Mouse (Mus musculus) liver, embryonic 14.5 days (tissue): ENCODE results near the gene Zbtb1. TPM values are rescaled to one million over a fixed set of nuclear protein-coding genes. Genes with fewer than 3 reads are reported as not detected.

ENCODE experiments used
- ATAC-seq: fragments of 200-750 bp; cut with Nextera tagmentation; 2 replicates; pipeline ENCODE4 v1.8.0; 2017; ENCODE audit warnings: moderate number of reproducible peaks, mild to moderate bottlenecking, moderate library complexity; ENCODE audit not compliant: insufficient read depth
- DNase-seq, 3 experiments: peaks; one replicate each; pipeline ENCODE4 v3.0.0-alpha.2; 2012 to 2013; ENCODE audit warnings: low read depth in 3 of 3, low spot score in 3 of 3
- H3K27ac ChIP-seq: fragments of 300-500 bp; sonication (generic); 2 replicates; pipeline ENCODE4 v1.5.1; 2014; ENCODE audit warnings: moderate library complexity, mild to moderate bottlenecking, control low read depth, inconsistent platforms
- H3K27me3 ChIP-seq: fragments of 300-500 bp; sonication (generic); 2 replicates; pipeline ENCODE4 v1.6.1; 2014; ENCODE audit warnings: mild to moderate bottlenecking, low read length, moderate library complexity; ENCODE audit not compliant: control insufficient read depth, insufficient read depth
- H3K36me3 ChIP-seq: fragments of 300-500 bp; sonication (generic); replicated peaks from 2 replicates; pipeline ENCODE4 v1.6.1; 2014; ENCODE audit warnings: low read depth; ENCODE audit not compliant: control insufficient read depth, insufficient read depth
- H3K4me1 ChIP-seq, 2 experiments: fragments of 200-500 bp in 1 of 2; fragments of 300-500 bp in 1 of 2; sonication (generic) in 1 of 2; replicated peaks; 2 replicates each; pipeline ENCODE4 v1.6.1; 2012 to 2014; ENCODE audit warnings: antibody characterized with exemption in 1 of 2, inconsistent platforms in 1 of 2, low read length in 1 of 2; ENCODE audit not compliant: control insufficient read depth in 2 of 2, insufficient read depth in 2 of 2
- H3K4me2 ChIP-seq: fragments of 300-500 bp; sonication (generic); 2 replicates; pipeline ENCODE4 v1.6.1; 2014; ENCODE audit warnings: low read depth, mild to moderate bottlenecking, control low read depth, moderate library complexity
- H3K4me3 ChIP-seq, 2 experiments: fragments of 200-500 bp in 1 of 2; fragments of 300-500 bp in 1 of 2; sonication (generic) in 1 of 2; 2 replicates each; pipeline ENCODE4 v1.5.1; 2012 to 2014; ENCODE audit warnings: low read depth in 2 of 2, low read length in 2 of 2, mild to moderate bottlenecking in 2 of 2, control low read depth in 1 of 2, inconsistent platforms in 1 of 2, moderate library complexity in 1 of 2; ENCODE audit not compliant: insufficient read depth in 1 of 2
- H3K9ac ChIP-seq: fragments of 300-500 bp; sonication (generic); replicated peaks from 2 replicates; pipeline ENCODE4 v1.6.1; 2014; ENCODE audit warnings: mild to moderate bottlenecking, control low read depth, moderate library complexity
- H3K9me3 ChIP-seq: fragments of 300-500 bp; sonication (generic); 2 replicates; pipeline ENCODE4 v1.6.1; 2016; ENCODE audit warnings: low read length, mixed read lengths; ENCODE audit not compliant: control insufficient read depth
- CTCF ChIP-seq: IDR thresholded peaks from 2 replicates; pipeline ENCODE4 v1.5.1; 2016; ENCODE audit warnings: antibody characterized with exemption, low read depth, control low read depth
- EP300 ChIP-seq: IDR thresholded peaks from 2 replicates; pipeline ENCODE4 v1.6.1; 2016; ENCODE audit warnings: antibody characterized with exemption, low read depth
- WGBS: fragments of 180-500 bp; shearing (Covaris S2); extraction: QIAGEN DNeasy Blood & Tissue Kit; methylation state at CpG from one replicate; pipeline ENCODE4 v1.1.7; 2014; ENCODE audit not compliant: insufficient replicate concordance; 5-methylcytosine and 5-hydroxymethylcytosine counted together
- polyA plus RNA-seq, 2 experiments: library from polyadenylated mRNA; depleted of rRNA in 1 of 2; stranded (reverse) in 1 of 2; unstranded in 1 of 2; fragments of >200 nt; fragmentation: Nextera tagmentation in 1 of 2; extraction: Ambion mirVana in 1 of 2; gene quantifications; 2 replicates each; pipeline versions ENCODE4 v1.2.1 to v1.2.3; 2012 to 2014

The Zbtb1 gene
- polyA plus RNA-seq (2012; rRNA removed) (1.5 and 2.6 TPM in 2 replicates), polyA plus RNA-seq (2014; fragmentation: Nextera tagmentation; extraction: Ambion mirVana) (3.5 and 4.4 TPM in 2 replicates)

GRCm38 (mm10) chr12:76369978-76370830 lies at the start of gene Zbtb1:
Zbtb1 (plus strand) TSS chr12:76370266.
- under 1% methylated on average over 74 of the region's 99 CpGs for WGBS
- ATAC-seq (peak; percentile 53), DNase-seq (peak in 2 of 3 experiments; percentile 52 to 60)
- Histone ChIP-seq H3K4me3 (peak within 1 kb of the TSS; percentile 90 to 98), H3K9me3 (no peaks in the 10 kb centered on the region), H3K4me2 (peak within 1 kb of the TSS; percentile 99), H3K27ac (peak within 1 kb of the TSS; percentile 77), H3K36me3 (no peaks in the 10 kb centered on the region), H3K4me1 (peaks cover 49 to 52% of the 10 kb centered on the region in 2 experiments), H3K27me3 (no peaks in the 10 kb centered on the region), H3K9ac (peak within 1 kb of the TSS; percentile 99)
- no peak for TF ChIP-seq EP300

- TF ChIP-seq EP300 (no peak), CTCF (no peak)
- H3K36me3 ChIP-seq: peaks cover 7% of the 10 kb centered on the region
- H3K4me3 ChIP-seq: peak within 1 kb of the TSS; percentile 33 to 34
- H3K9ac ChIP-seq: no peak within 1 kb of the TSS; the same call in 1 of the 2 replicates
- no peak within 1 kb of the TSS for H3K27ac ChIP-seq
- H3K9me3 ChIP-seq: no peaks in the 10 kb centered on the region
- DNase-seq (no peak), ATAC-seq (peak; percentile 68; the same call in 1 of the 2 replicates)
- H3K27me3 ChIP-seq: no peaks in the 10 kb centered on the region
- H3K4me1 ChIP-seq: no peaks in the 10 kb centered on the region
- peak within 1 kb of the TSS; percentile 52 for H3K4me2 ChIP-seq
- WGBS: 3% methylated on average over 53 of the region's 53 CpGs
Observed at GRCm38 (mm10) chr12:76324679-76325431, 45.2 kb upstream of the Zbtb1 start, which contains the start of gene Akap5. Akap5 (plus strand) TSS chr12:76324891.

- Histone ChIP-seq H3K4me1 (no peaks in the 10 kb centered on the region), H3K4me2 (no peak overlapping the region), H3K4me3 (no peak overlapping the region), H3K27ac (no peak overlapping the region), H3K27me3 (no peaks in the 10 kb centered on the region), H3K36me3 (no peaks in the 10 kb centered on the region), H3K9me3 (no peaks in the 10 kb centered on the region), H3K9ac (no peak overlapping the region)
- ATAC-seq (no peak), DNase-seq (no peak)
- TF ChIP-seq CTCF: no peak
- TF ChIP-seq EP300: no peak
- WGBS: 86% methylated on average over 23 of the region's 23 CpGs
Observed at GRCm38 (mm10) chr12:76326437-76327220, 43.4 kb upstream of the Zbtb1 start.

GRCm38 (mm10) chr12:76328567-76329354 lies 41.3 kb upstream of the Zbtb1 start:
- no peaks in the 10 kb centered on the region for H3K27me3 ChIP-seq
- no peak overlapping the region for H3K4me2 ChIP-seq
- DNase-seq (no peak), ATAC-seq (no peak)
- no peaks in the 10 kb centered on the region for H3K36me3 ChIP-seq
- H3K9me3 ChIP-seq: no peaks in the 10 kb centered on the region
- no peak overlapping the region for H3K9ac ChIP-seq
- 59% methylated on average over 6 of the region's 6 CpGs for WGBS
- H3K4me1 ChIP-seq: no peaks in the 10 kb centered on the region
- no peak overlapping the region for H3K27ac ChIP-seq
- H3K4me3 ChIP-seq: no peak overlapping the region
- TF ChIP-seq CTCF: no peak
- TF ChIP-seq EP300: no peak
